Mouse (Mus musculus) stomach, postnatal 0 days (tissue): ENCODE measurements around the gene Fbxw2. TPM values are rescaled to one million over a fixed set of nuclear protein-coding genes. Genes with fewer than 3 reads are reported as not detected.
"Not testable (repeated sequence)": the region's sequence is repeated elsewhere in the genome, so short reads cannot be mapped to it uniquely, and the experiment has no call there.

Source experiments
- ATAC-seq: fragments of 200-750 bp; cut with Nextera tagmentation; 2 replicates; pipeline ENCODE4 v1.8.0; 2017; ENCODE audit not compliant: low FRiP score, low TSS enrichment
- DNase-seq: peaks from one replicate; pipeline ENCODE4 v3.0.0-alpha.2; 2016; ENCODE audit warnings: low spot score
- H3K27ac ChIP-seq: fragments of 300-500 bp; sonication (generic); replicated peaks from 2 replicates; pipeline ENCODE4 v1.5.1; 2014; ENCODE audit warnings: mild to moderate bottlenecking, control low read depth
- H3K27me3 ChIP-seq: fragments of 300-500 bp; sonication (generic); 2 replicates; pipeline ENCODE4 v1.6.1; 2014; ENCODE audit warnings: low read length; ENCODE audit not compliant: control insufficient read depth, insufficient read depth
- H3K36me3 ChIP-seq: fragments of 300-500 bp; sonication (generic); 2 replicates; pipeline ENCODE4 v1.6.1; 2014; ENCODE audit warnings: low read length, mixed read lengths; ENCODE audit not compliant: control insufficient read depth, insufficient read depth
- H3K4me1 ChIP-seq: fragments of 300-500 bp; sonication (generic); replicated peaks from 2 replicates; pipeline ENCODE4 v1.6.1; 2014; ENCODE audit warnings: antibody characterized with exemption; ENCODE audit not compliant: control insufficient read depth, insufficient read depth
- H3K4me2 ChIP-seq: fragments of 300-500 bp; sonication (generic); replicated peaks from 2 replicates; pipeline ENCODE4 v1.6.1; 2014; ENCODE audit warnings: low read depth, mild to moderate bottlenecking, control low read depth, moderate library complexity
- H3K4me3 ChIP-seq: fragments of 300-500 bp; sonication (generic); 2 replicates; pipeline ENCODE4 v1.5.1; 2014; ENCODE audit warnings: low read depth, low read length, control low read depth
- H3K9ac ChIP-seq: fragments of 300-500 bp; sonication (generic); 2 replicates; pipeline ENCODE4 v1.6.1; 2014; ENCODE audit warnings: mild to moderate bottlenecking, low read length, control low read depth, mixed read lengths
- H3K9me3 ChIP-seq: fragments of 300-500 bp; sonication (generic); 2 replicates; pipeline ENCODE4 v1.6.1; 2016; ENCODE audit warnings: low read length; ENCODE audit not compliant: control insufficient read depth
- CTCF ChIP-seq: IDR thresholded peaks from 2 replicates; pipeline ENCODE4 v1.5.1; 2016; ENCODE audit warnings: antibody characterized with exemption, low read depth, mild to moderate bottlenecking, moderate library complexity
- EP300 ChIP-seq: optimal IDR thresholded peaks from 2 replicates; pipeline ENCODE3; 2016; ENCODE audit warnings: antibody characterized with exemption
- WGBS: fragments of 180-500 bp; shearing (Covaris S2); extraction: QIAGEN DNeasy Blood & Tissue Kit; methylation state at CpG from one replicate; pipeline ENCODE4 v1.1.7; 2014; 5-methylcytosine and 5-hydroxymethylcytosine counted together
- polyA plus RNA-seq: library from polyadenylated mRNA; unstranded; fragments of >200 nt; fragmentation: Nextera tagmentation; extraction: Ambion mirVana; gene quantifications from 2 replicates; pipeline ENCODE4 v1.2.1, GENCODE M21; 2015

Gene Fbxw2
- polyA plus RNA-seq, 1 experiment from 2014 or later, result 54.2 TPM

- Histone ChIP-seq H3K4me2 (no peak overlapping the region), H3K9me3 (no peaks in the 10 kb centered on the region), H3K4me3 (no peak overlapping the region), H3K9ac (no peak overlapping the region), H3K4me1 (peaks cover 5% of the 10 kb centered on the region), H3K27ac (0 out of 2 replicates have a peak overlapping the region, but pooled peaks have one; percentile 31), H3K36me3 (peaks cover 5% of the 10 kb centered on the region; the same call in 1 of the 2 replicates), H3K27me3 (no peaks in the 10 kb centered on the region)
- ATAC-seq (no peak), DNase-seq (no peak)
- 72% methylated on average over 2 of the region's 2 CpGs for WGBS
- TF ChIP-seq EP300, result no peak
- no peak for TF ChIP-seq CTCF
Observed at GRCm38 (mm10) chr2:34770049-34770448, 56.1 kb downstream of the Fbxw2 start.

GRCm38 (mm10) chr2:34764801-34765200, 61.3 kb downstream of the Fbxw2 start:
- ATAC-seq, result no peak
- Histone ChIP-seq H3K9me3 (no peaks in the 10 kb centered on the region), H3K4me2 (no peak overlapping the region), H3K27ac (no peak overlapping the region), H3K4me1 (no peaks in the 10 kb centered on the region), H3K9ac (no peak overlapping the region), H3K4me3 (no peak overlapping the region), H3K36me3 (no peaks in the 10 kb centered on the region), H3K27me3 (no peaks in the 10 kb centered on the region)
- 76% methylated on average over 11 of the region's 12 CpGs for WGBS
- TF ChIP-seq CTCF, result peak; percentile 23; the same call in 1 of the 2 replicates
- no peak for TF ChIP-seq EP300
- no peak for DNase-seq

DNA sequence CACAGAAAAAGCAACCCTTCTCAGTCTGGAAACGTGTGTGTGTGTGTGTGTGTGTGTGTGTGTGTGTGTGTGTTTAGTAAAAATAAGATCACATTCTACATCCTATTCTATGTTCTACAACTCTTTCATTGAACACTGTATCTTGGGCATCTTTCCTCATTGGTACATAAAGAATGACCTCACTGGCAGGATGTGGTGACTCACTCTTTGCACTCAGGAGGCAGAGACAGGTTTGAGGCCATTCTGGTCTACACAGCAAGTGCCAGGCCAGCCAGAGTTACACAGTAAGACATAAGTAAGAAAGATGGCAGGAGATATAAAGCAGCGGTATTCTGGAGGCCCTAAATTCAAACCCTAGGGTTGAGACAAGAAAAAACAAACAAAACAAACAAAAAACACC, 63.2 kb downstream of the Fbxw2 start:
- Histone ChIP-seq H3K9ac (no peak overlapping the region), H3K36me3 (no peaks in the 10 kb centered on the region), H3K27me3 (no peaks in the 10 kb centered on the region), H3K4me2 (no peak overlapping the region), H3K4me3 (no peak overlapping the region), H3K27ac (no peak overlapping the region), H3K9me3 (no peaks in the 10 kb centered on the region), H3K4me1 (no peaks in the 10 kb centered on the region)
- no peak for ATAC-seq
- TF ChIP-seq CTCF (no peak), EP300 (no peak)
- WGBS, result 51% methylated on average over 2 of the region's 2 CpGs
- DNase-seq, result no peak

GRCm38 (mm10) chr2:34762174-34762573, 63.9 kb downstream of the Fbxw2 start:
- H3K4me1 ChIP-seq, result no peaks in the 10 kb centered on the region
- H3K27me3 ChIP-seq, result no peaks in the 10 kb centered on the region
- H3K4me2 ChIP-seq, result no peak overlapping the region
- no peak overlapping the region for H3K27ac ChIP-seq
- no peak overlapping the region for H3K9ac ChIP-seq
- TF ChIP-seq EP300, result no peak
- no peak for TF ChIP-seq CTCF
- ATAC-seq (no peak), DNase-seq (no peak)
- no peaks in the 10 kb centered on the region for H3K36me3 ChIP-seq
- no peaks in the 10 kb centered on the region for H3K9me3 ChIP-seq
- H3K4me3 ChIP-seq, result no peak overlapping the region
- whole genome bisulfite sequencing, result 68% methylated on average over 2 of the region's 2 CpGs

GRCm38 (mm10) chr2:34761272-34761671, 64.8 kb downstream of the Fbxw2 start:
- WGBS, result 86% methylated on average over 5 of the region's 5 CpGs
- not testable (repeated sequence) for H3K27me3 ChIP-seq

GRCm38 (mm10) chr2:34757341-34757740, 68.8 kb downstream of the Fbxw2 start:
- Histone ChIP-seq H3K27me3 (no peaks in the 10 kb centered on the region), H3K4me2 (no peak overlapping the region), H3K4me1 (no peaks in the 10 kb centered on the region), H3K9me3 (no peaks in the 10 kb centered on the region), H3K9ac (no peak overlapping the region), H3K36me3 (no peaks in the 10 kb centered on the region), H3K4me3 (no peak overlapping the region), H3K27ac (no peak overlapping the region)
- TF ChIP-seq CTCF (no peak), EP300 (no peak)
- ATAC-seq, result no peak
- DNase-seq, result no peak
- 61% methylated on average over 1 of the region's 1 CpGs for WGBS

More at GRCm38 (mm10) chr2:34761272-34761671, 64.8 kb downstream of the Fbxw2 start:
- not testable (repeated sequence) for H3K4me2 ChIP-seq, DNase-seq, H3K27ac ChIP-seq, H3K9ac ChIP-seq, H3K9me3 ChIP-seq, H3K36me3 ChIP-seq, H3K4me1 ChIP-seq, H3K4me3 ChIP-seq, ATAC-seq
